In the genomic region with DNA sequence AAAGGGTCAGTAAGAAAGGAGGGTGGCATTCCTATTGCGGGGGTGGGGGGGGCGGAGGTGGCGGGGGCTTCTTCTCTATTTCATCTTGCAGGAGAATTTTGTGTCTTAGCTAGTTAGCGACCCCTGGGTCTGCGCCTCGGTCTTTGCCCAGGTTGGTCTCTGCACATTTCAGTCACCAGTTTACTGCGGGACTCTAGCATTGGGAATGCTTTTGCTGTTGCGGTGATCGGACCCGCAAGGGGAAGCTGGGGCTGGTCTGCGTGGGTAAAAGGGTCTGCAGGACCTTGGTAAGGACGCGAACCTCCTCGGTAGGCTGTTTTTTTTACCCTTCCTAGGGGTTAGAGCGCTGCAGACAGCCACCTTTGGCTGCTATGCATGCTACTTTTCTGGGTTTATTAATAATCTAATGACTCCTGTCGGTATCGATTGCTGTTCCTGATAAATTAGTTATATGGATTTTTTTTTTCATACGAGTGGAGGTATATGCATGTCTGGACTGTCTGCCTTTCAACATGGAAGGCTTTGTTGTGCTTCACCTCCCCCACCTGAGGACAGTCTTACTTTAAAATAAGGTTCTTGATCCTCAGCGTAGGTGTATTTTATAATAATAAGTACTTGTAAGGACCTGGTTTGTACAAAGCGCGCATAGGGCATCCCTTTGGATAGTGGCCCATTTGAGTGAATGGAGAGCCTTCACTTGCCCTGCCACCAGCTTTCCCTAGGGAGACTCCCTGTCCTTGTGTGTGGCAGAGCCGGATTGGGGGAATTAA, we compare ENCODE assay signal across 8 mouse cellular contexts. TPM values are rescaled to one million over a fixed set of nuclear protein-coding genes. Genes with fewer than 3 reads are reported as not detected.
DNase-seq lines count a peak whose midpoint lies in the region; ATAC-seq and TF ChIP-seq lines count a peak whose summit lies in the region.

No protein-coding gene starts in this region.

- no peak for TF ChIP-seq CTCF in cortical plate, adult 2 months (IDR thresholded peaks at IDR 0.05; ENCODE audit: extremely low read depth, insufficient read depth, low read length)
- no peak for TF ChIP-seq CTCF in stomach, postnatal 0 days (IDR thresholded peaks at IDR 0.05; ENCODE audit: low read depth)

- peak overlapping the region; percentile 81 for H3K4me2 ChIP-seq in hindbrain, embryonic 13.5 days
- H3K4me2 ChIP-seq in liver, embryonic 15.5 days = peak overlapping the region; percentile 97
- H3K4me2 ChIP-seq in stomach, postnatal 0 days (replicated peaks; ENCODE audit: low read depth) = peak overlapping the region; percentile 82

- no peaks in the 10 kb centered on the region for H3K36me3 ChIP-seq in hindbrain, embryonic 13.5 days
- no peaks in the 10 kb centered on the region for H3K36me3 ChIP-seq in liver, embryonic 15.5 days (replicated peaks)
- no peaks in the 10 kb centered on the region for H3K36me3 ChIP-seq in stomach, postnatal 0 days (ENCODE audit: control insufficient read depth, insufficient read depth, low read length)

- peak; percentile 52 for DNase-seq in cerebellum, adult 11-12 months
- no peak for DNase-seq in cerebellum, adult 8-10 months
- DNase-seq in B cell, adult 2 months = peak; percentile 22 to 25
- DNase-seq in stomach, postnatal 0 days (ENCODE audit: low spot score) = no peak
- no peak for DNase-seq in left cerebral cortex, postnatal 36 days (ENCODE audit: low spot score in 2 of 2)

- 6% methylated on average over 22 of the region's 22 CpGs for WGBS in hindbrain, embryonic 13.5 days
- WGBS in liver, embryonic 15.5 days (ENCODE audit: insufficient replicate concordance) = 13% methylated on average over 22 of the region's 22 CpGs
- 7% methylated on average over 22 of the region's 22 CpGs for WGBS in stomach, postnatal 0 days

- H3K27ac ChIP-seq in cortical plate, adult 2 months (ENCODE audit: insufficient read depth, low read length) = peak overlapping the region; percentile 84
- H3K27ac ChIP-seq in hindbrain, embryonic 13.5 days = peak overlapping the region; percentile 100
- 0 out of 2 replicates have a peak overlapping the region, but pooled peaks have one; percentile 98 for H3K27ac ChIP-seq in liver, embryonic 15.5 days (replicated peaks)
- peak overlapping the region; percentile 99; the same call in 1 of the 2 replicates for H3K27ac ChIP-seq in stomach, postnatal 0 days (replicated peaks)

- peaks cover 1% of the 10 kb centered on the region; the same call in 1 of the 2 replicates for H3K4me1 ChIP-seq in cortical plate, adult 2 months (ENCODE audit: control insufficient read depth, insufficient read depth, low read length)
- peaks cover 18% of the 10 kb centered on the region for H3K4me1 ChIP-seq in hindbrain, embryonic 13.5 days (replicated peaks)
- peaks cover 31% of the 10 kb centered on the region for H3K4me1 ChIP-seq in liver, embryonic 15.5 days (replicated peaks)
- no peaks in the 10 kb centered on the region for H3K4me1 ChIP-seq in stomach, postnatal 0 days (replicated peaks; ENCODE audit: control insufficient read depth, insufficient read depth)

- ATAC-seq in hindbrain, embryonic 13.5 days (ENCODE audit: low FRiP score) = no peak
- ATAC-seq in liver, embryonic 15.5 days (ENCODE audit: insufficient read depth) = no peak
- no peak for ATAC-seq in stomach, postnatal 0 days (ENCODE audit: low FRiP score, low TSS enrichment)

- TF ChIP-seq POLR2A in cortical plate, adult 2 months (IDR thresholded peaks at IDR 0.05; ENCODE audit: extremely low read depth, insufficient read depth, low read length) = no peak

- H3K27me3 ChIP-seq in hindbrain, embryonic 13.5 days = no peaks in the 10 kb centered on the region
- H3K27me3 ChIP-seq in liver, embryonic 15.5 days = no peaks in the 10 kb centered on the region
- no peaks in the 10 kb centered on the region for H3K27me3 ChIP-seq in stomach, postnatal 0 days (ENCODE audit: control insufficient read depth, insufficient read depth, low read length)

- TF ChIP-seq EP300 in stomach, postnatal 0 days (optimal IDR thresholded peaks at IDR 0.05) = no peak

- H3K9ac ChIP-seq in hindbrain, embryonic 13.5 days = peak overlapping the region; percentile 95
- peak overlapping the region; percentile 97 for H3K9ac ChIP-seq in liver, embryonic 15.5 days
- peak overlapping the region; percentile 93 for H3K9ac ChIP-seq in stomach, postnatal 0 days (ENCODE audit: low read length)

- no peaks in the 10 kb centered on the region for H3K9me3 ChIP-seq in hindbrain, embryonic 13.5 days
- H3K9me3 ChIP-seq in liver, embryonic 15.5 days (replicated peaks) = no peaks in the 10 kb centered on the region
- no peaks in the 10 kb centered on the region for H3K9me3 ChIP-seq in stomach, postnatal 0 days (ENCODE audit: control insufficient read depth, low read length)

- intact Hi-C loops in left cerebral cortex, postnatal 36 days (cut with DNase I) = loop anchor here (5.0 to 10.0 kb wide), 8 partner anchors 101 to 1204 kb away; no protein-coding TSS in a partner anchor

- H3K4me3 ChIP-seq in cortical plate, adult 2 months (ENCODE audit: insufficient read depth, low read length) = peak overlapping the region; percentile 94
- H3K4me3 ChIP-seq in hindbrain, embryonic 13.5 days = peak overlapping the region; percentile 93
- H3K4me3 ChIP-seq in liver, embryonic 15.5 days (replicated peaks) = peak overlapping the region; percentile 99
- H3K4me3 ChIP-seq in stomach, postnatal 0 days (ENCODE audit: low read depth, low read length) = peak overlapping the region; percentile 91

RNA-seq across cellular contexts. Expression of a gene that starts 2.0 kb away (rescaled TPM):
- 340 and 362 TPM in 2 replicates for polyA plus RNA-seq in cortical plate, adult 2 months (2012; rRNA removed)
- polyA plus RNA-seq in hindbrain, embryonic 13.5 days (2015; fragmentation: Nextera tagmentation; extraction: Ambion mirVana) = 254 and 255 TPM in 2 replicates
- polyA plus RNA-seq in liver, embryonic 15.5 days (2015; fragmentation: Nextera tagmentation; extraction: Ambion mirVana) = 30.9 and 33.3 TPM in 2 replicates
- polyA plus RNA-seq in stomach, postnatal 0 days (2015; fragmentation: Nextera tagmentation; extraction: Ambion mirVana) = 84.4 and 99.6 TPM in 2 replicates
- total RNA-seq in left cerebral cortex, postnatal 36 days (2021) = 100 to 1,000 TPM; 707 to 758 TPM

Comparison
In these comparisons a context has a peak if more than half of its experiments do, and no peak if none do; other contexts are left out.
1. DNase-seq: peak in cerebellum, adult 11-12 months (single experiment) and B cell, adult 2 months (2 of 2); none in cerebellum, adult 8-10 months (single experiment), stomach, postnatal 0 days (single experiment) and left cerebral cortex, postnatal 36 days (0 of 2).
2. Peak in every context shown above with its lines, with median percentiles within 50 percentile points of each other: H3K27ac ChIP-seq, H3K4me3 ChIP-seq, H3K4me2 ChIP-seq and H3K9ac ChIP-seq.